Mouse (Mus musculus) spleen, adult 2 months (tissue): Measurements from ENCODE around the gene Chrm4.

Experiments used
- CTCF ChIP-seq: fragments of 200-500 bp; IDR thresholded peaks from 2 replicates; pipeline ENCODE4 v1.5.1; 2011; ENCODE audit warnings: mild to moderate bottlenecking, inconsistent platforms; ENCODE audit not compliant: insufficient read depth, insufficient read length, insufficient replicate concordance; ENCODE audit errors: extremely low read depth
- POLR2A ChIP-seq: fragments of 200-500 bp; IDR thresholded peaks from 2 replicates; pipeline ENCODE4 v1.6.1; 2011; ENCODE audit warnings: low read depth, low read length, inconsistent platforms

- TF ChIP-seq CTCF (no peak), POLR2A (no peak)
These were observed 37.7 kb downstream of the Chrm4 start for GRCm38 (mm10) chr2:91964610-91965204.
